ENCODE assay signal across 22 mouse cellular contexts in genomic region chr3:103780271-103780670, GRCm38 (mm10). TPM values are rescaled to one million over a fixed set of nuclear protein-coding genes. Genes with fewer than 3 reads are reported as not detected.
DNase-seq lines count a peak whose midpoint lies in the region; ATAC-seq and TF ChIP-seq lines count a peak whose summit lies in the region.
"Had no signal": no experiment of that assay in that cellular context is flagged by ENCODE, and none has a peak within 500 bp of the region (broad histone marks: within the 10 kb centered on the region; RNA-seq: fewer than 3 reads in every experiment).

No protein-coding gene starts in this region.

- H3K27ac ChIP-seq in left cerebral cortex, adult 2 months: peak overlapping the region; percentile 10; the same call in 1 of the 2 replicates
- H3K27ac ChIP-seq: heart, embryonic 13.5 days; hindbrain, embryonic 10.5 days; kidney, postnatal 0 days; macrophage; midbrain, embryonic 15.5 days; stomach, embryonic 15.5 days had no signal

- peak; percentile 59 for DNase-seq in cerebellum, adult 9-11 months
- no peak for DNase-seq in left cerebral cortex, adult 2 months (ENCODE audit: extremely low spot score in 1 of 2, low spot score in 2 of 2)
- no peak for DNase-seq in left cerebral cortex, adult 11 months (ENCODE audit: low spot score)
- peak; percentile 34 for DNase-seq in thymus, postnatal 14 days
- no peak for DNase-seq in thymus, postnatal 4 days
- DNase-seq in embryo, embryonic 10 days (ENCODE audit: low spot score): no peak
- no peak for DNase-seq in gastrocnemius, postnatal 36 days
- DNase-seq: adrenal gland, adult 2 months; lung, embryonic 14.5 days; right cerebral cortex, postnatal 4 days had no signal

- TF ChIP-seq CTCF in left cerebral cortex, adult 2 months (IDR thresholded peaks at IDR 0.05): no peak

- intact Hi-C loops in left cerebral cortex, adult 2 months (cut with DNase I): no loop called here
- intact Hi-C loops in gastrocnemius, postnatal 36 days (cut with DNase I): no loop called here

- H3K4me3 ChIP-seq in left cerebral cortex, adult 2 months: no peak overlapping the region
- H3K4me3 ChIP-seq: heart, embryonic 13.5 days; hindbrain, embryonic 10.5 days; midbrain, embryonic 15.5 days; stomach, embryonic 15.5 days had no signal

- no peak for ATAC-seq in cerebellum, adult (ENCODE audit: insufficient number of reproducible peaks, low FRiP score, low TSS enrichment)
- ATAC-seq: intestine, embryonic 16.5 days; midbrain, embryonic 15.5 days had no signal

RNA-seq across cellular contexts. Expression of gene Hipk1, which starts 11.1 kb away (rescaled TPM):
- 100 to 1,000 TPM; 124 to 128 TPM for total RNA-seq in left cerebral cortex, adult 2 months (2021)
- 10 to 100 TPM; 53.8 to 61.3 TPM for total RNA-seq in gastrocnemius, postnatal 36 days (2021)

RNA-seq across cellular contexts. Expression of gene Dclre1b, which starts 29.0 kb away (rescaled TPM):
- 1 to 10 TPM; 7.7 to 8.2 TPM for total RNA-seq in left cerebral cortex, adult 2 months (2021)
- 1 to 10 TPM; 2.5 to 5.1 TPM for total RNA-seq in gastrocnemius, postnatal 36 days (2021)

RNA-seq across cellular contexts. Expression of gene Ap4b1, which starts 29.0 kb away (rescaled TPM):
- 10 to 100 TPM; 14.8 to 15.8 TPM for total RNA-seq in left cerebral cortex, adult 2 months (2021)
- 10 to 100 TPM in 1 of 2 experiments, 1 to 10 TPM in 1; 7.4 to 10.8 TPM for total RNA-seq in gastrocnemius, postnatal 36 days (2021)

RNA-seq across cellular contexts. Expression of gene Gm43064, which starts 29.1 kb away (rescaled TPM):
- total RNA-seq in left cerebral cortex, adult 2 months (2021): under 1 TPM; 0.27 to 0.87 TPM
- total RNA-seq in gastrocnemius, postnatal 36 days (2021): under 1 TPM in 1 of 2 experiments, not detected in 1; 0.49 TPM
- total RNA-seq: common myeloid progenitor, adult 5-6 weeks had no signal

RNA-seq across cellular contexts. Expression of gene Gm10964, which starts 41.1 kb away (rescaled TPM):
- not detected for total RNA-seq in left cerebral cortex, adult 2 months (2021)
- total RNA-seq in gastrocnemius, postnatal 36 days (2021): not detected
- total RNA-seq: adrenal gland, adult 2 months; common myeloid progenitor, adult 5-6 weeks; G1E; gastrocnemius, postnatal 4 days; left cerebral cortex, adult 8-10 months had no signal

Comparison
In these comparisons a context has a peak if more than half of its experiments do, and no peak if none do; other contexts are left out.
1. DNase-seq: peak in cerebellum, adult 9-11 months (single experiment) and thymus, postnatal 14 days (single experiment); none in left cerebral cortex, adult 2 months (0 of 2), left cerebral cortex, adult 11 months (single experiment), thymus, postnatal 4 days (single experiment), embryo, embryonic 10 days (single experiment) and gastrocnemius, postnatal 36 days (0 of 2).